Mouse (Mus musculus) heart, postnatal 0 days (tissue): ENCODE measurements at regions not wholly inside any gene's neighbourhood (a gene's known extent, or its start where the extent isn't known, plus 50 kb on each side); places are given as distances from the start of the nearest gene placed in this dataset.
A peak's percentile ranks its signal among the peaks of the same experiment; 100 is the strongest.

Experiments
- ATAC-seq: fragments of 200-750 bp; cut with Nextera tagmentation; 2 replicates; pipeline ENCODE4 v1.8.0; 2017; ENCODE audit warnings: low read depth, moderate number of reproducible peaks, moderate library complexity; ENCODE audit not compliant: insufficient read depth
- DNase-seq: peaks from one replicate; pipeline ENCODE4 v3.0.0-alpha.2; 2016; ENCODE audit warnings: low spot score
- H3K27ac ChIP-seq: fragments of 300-500 bp; sonication (generic); 2 replicates; pipeline ENCODE4 v1.5.1; 2014; ENCODE audit warnings: low read depth, mild to moderate bottlenecking
- H3K27me3 ChIP-seq: fragments of 300-500 bp; sonication (generic); 2 replicates; pipeline ENCODE4 v1.6.1; 2014; ENCODE audit warnings: low read length, mixed read lengths; ENCODE audit not compliant: control insufficient read depth, insufficient read depth
- H3K36me3 ChIP-seq: fragments of 300-500 bp; sonication (generic); replicated peaks from 2 replicates; pipeline ENCODE4 v1.6.1; 2014; ENCODE audit warnings: low read length, mixed read lengths; ENCODE audit not compliant: control insufficient read depth, insufficient read depth
- H3K4me1 ChIP-seq: fragments of 300-500 bp; sonication (generic); 2 replicates; pipeline ENCODE4 v1.6.1; 2014; ENCODE audit warnings: antibody characterized with exemption; ENCODE audit not compliant: control insufficient read depth, insufficient read depth
- H3K4me2 ChIP-seq: fragments of 300-500 bp; sonication (generic); 2 replicates; pipeline ENCODE4 v1.6.1; 2014; ENCODE audit warnings: low read depth, mild to moderate bottlenecking, low read length, moderate library complexity
- H3K4me3 ChIP-seq: fragments of 300-500 bp; sonication (generic); 2 replicates; pipeline ENCODE4 v1.5.1; 2014; ENCODE audit warnings: low read depth, low read length
- H3K9ac ChIP-seq: fragments of 300-500 bp; sonication (generic); replicated peaks from 2 replicates; pipeline ENCODE4 v1.6.1; 2014; ENCODE audit warnings: low read depth, low read length, mixed read lengths
- H3K9me3 ChIP-seq: fragments of 300-500 bp; sonication (generic); replicated peaks from 2 replicates; pipeline ENCODE4 v1.6.1; 2016; ENCODE audit warnings: low read length; ENCODE audit not compliant: control insufficient read depth
- CTCF ChIP-seq: IDR thresholded peaks from 2 replicates; pipeline ENCODE4 v1.5.1; 2016; ENCODE audit warnings: antibody characterized with exemption, control low read depth, low read depth
- EP300 ChIP-seq: IDR thresholded peaks from 2 replicates; pipeline ENCODE4 v1.6.1; 2016; ENCODE audit warnings: antibody characterized with exemption, low read depth
- WGBS: fragments of 180-500 bp; shearing (Covaris S2); extraction: QIAGEN DNeasy Blood & Tissue Kit; methylation state at CpG from one replicate; pipeline ENCODE4 v1.1.7; 2014; 5-methylcytosine and 5-hydroxymethylcytosine counted together

DNA sequence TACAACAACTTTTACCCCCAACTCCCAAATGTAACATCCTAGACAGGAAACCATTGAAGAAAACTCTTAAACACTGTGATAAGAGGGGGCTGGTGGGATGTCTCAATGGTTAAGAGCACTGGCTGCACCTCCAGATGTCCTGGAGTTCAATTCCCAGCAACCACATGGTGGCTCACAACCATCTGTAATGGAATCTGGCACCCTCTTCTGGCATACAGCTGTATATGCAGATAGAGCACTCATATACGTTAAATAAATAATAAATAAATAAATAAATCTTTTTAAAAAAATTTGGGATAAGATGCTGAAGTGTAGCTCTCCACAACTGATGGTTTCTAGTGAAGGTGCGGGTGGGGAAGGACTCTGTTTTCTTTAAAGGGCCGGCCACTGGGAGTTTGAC lies 69.3 kb downstream of the Kctd15 start:
- no peak overlapping the region for H3K27ac ChIP-seq
- H3K4me1 ChIP-seq, result no peaks in the 10 kb centered on the region
- 0 out of 2 replicates have a peak, but pooled peaks cover 3% of the 10 kb centered on the region for H3K9me3 ChIP-seq
- H3K4me2 ChIP-seq, result no peak overlapping the region
- TF ChIP-seq EP300 (no peak), CTCF (no peak)
- ATAC-seq (no peak), DNase-seq (no peak)
- H3K4me3 ChIP-seq, result no peak overlapping the region
- WGBS, result 90% methylated on average over 3 of the region's 3 CpGs
- no peak overlapping the region for H3K9ac ChIP-seq
- no peaks in the 10 kb centered on the region for H3K27me3 ChIP-seq
- H3K36me3 ChIP-seq, result no peaks in the 10 kb centered on the region

- DNase-seq, result no peak
- Histone ChIP-seq H3K4me1 (no peaks in the 10 kb centered on the region), H3K27ac (no peak overlapping the region), H3K9me3 (0 out of 2 replicates have a peak, but pooled peaks cover 3% of the 10 kb centered on the region), H3K4me2 (no peak overlapping the region), H3K36me3 (no peaks in the 10 kb centered on the region), H3K4me3 (no peak overlapping the region), H3K9ac (no peak overlapping the region), H3K27me3 (no peaks in the 10 kb centered on the region)
- ATAC-seq, result no peak
- TF ChIP-seq EP300 (no peak), CTCF (no peak)
- WGBS, result 44% methylated on average over 4 of the region's 4 CpGs
These were observed 71.1 kb downstream of the Kctd15 start for GRCm38 (mm10) chr7:34585312-34585865.

DNA sequence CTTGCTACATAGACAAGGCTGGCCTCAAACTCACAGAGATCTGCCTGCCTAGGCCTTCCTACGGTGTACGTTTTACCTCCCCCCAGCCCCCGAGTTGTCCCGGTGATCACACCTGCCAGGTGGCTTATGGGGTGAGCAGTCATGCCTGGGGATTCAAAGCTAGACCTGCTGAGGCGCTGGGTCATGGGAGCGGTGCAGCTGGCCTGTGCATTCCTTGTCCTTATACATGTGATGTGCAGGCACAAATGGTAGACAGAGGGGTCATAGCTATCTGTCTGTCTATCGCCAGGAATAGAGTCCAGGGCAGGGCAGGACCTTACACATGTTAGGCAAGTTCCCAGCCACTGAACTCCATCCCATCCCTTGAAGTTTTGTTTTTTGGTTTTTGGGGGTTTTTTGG lies 71.7 kb downstream of the Kctd15 start:
- WGBS, result 85% methylated on average over 7 of the region's 7 CpGs
- no peak for TF ChIP-seq EP300
- no peak for TF ChIP-seq CTCF
- DNase-seq (no peak), ATAC-seq (no peak)
- no peaks in the 10 kb centered on the region for H3K4me1 ChIP-seq
- no peak overlapping the region for H3K9ac ChIP-seq
- H3K27me3 ChIP-seq, result no peaks in the 10 kb centered on the region
- H3K9me3 ChIP-seq, result 0 out of 2 replicates have a peak, but pooled peaks cover 3% of the 10 kb centered on the region
- no peak overlapping the region for H3K27ac ChIP-seq
- H3K4me2 ChIP-seq, result no peak overlapping the region
- H3K4me3 ChIP-seq, result no peak overlapping the region
- H3K36me3 ChIP-seq, result no peaks in the 10 kb centered on the region

GRCm38 (mm10) chr7:34580866-34581265 lies 75.7 kb downstream of the Kctd15 start:
- ATAC-seq, result no peak

GRCm38 (mm10) chr7:34571295-34571694 lies 85.2 kb downstream of the Kctd15 start:
- Histone ChIP-seq H3K9ac (no peak overlapping the region), H3K36me3 (no peaks in the 10 kb centered on the region), H3K9me3 (no peaks in the 10 kb centered on the region), H3K4me2 (peak overlapping the region; percentile 70), H3K4me3 (no peak overlapping the region), H3K27ac (peak overlapping the region; percentile 30; the same call in 1 of the 2 replicates), H3K27me3 (0 out of 2 replicates have a peak, but pooled peaks cover 3% of the 10 kb centered on the region), H3K4me1 (peaks cover 11% of the 10 kb centered on the region)
- peak; percentile 65 for ATAC-seq
- 24% methylated on average over 10 of the region's 10 CpGs for WGBS
- TF ChIP-seq CTCF (no peak), EP300 (no peak)
- peak; percentile 57 for DNase-seq

More at GRCm38 (mm10) chr7:34580866-34581265, 75.7 kb downstream of the Kctd15 start:
- WGBS, result 83% methylated on average over 9 of the region's 9 CpGs
- H3K9me3 ChIP-seq, result peaks cover 4% of the 10 kb centered on the region; the same call in 1 of the 2 replicates
- H3K27ac ChIP-seq, result no peak overlapping the region
- H3K4me2 ChIP-seq, result no peak overlapping the region
- H3K36me3 ChIP-seq, result no peaks in the 10 kb centered on the region
- TF ChIP-seq EP300 (no peak), CTCF (no peak)
- H3K27me3 ChIP-seq, result no peaks in the 10 kb centered on the region
- H3K4me3 ChIP-seq, result no peak overlapping the region
- no peak for DNase-seq
- no peaks in the 10 kb centered on the region for H3K4me1 ChIP-seq
- H3K9ac ChIP-seq, result no peak overlapping the region
